Mouse (Mus musculus) G1E (cell line): Measurements from ENCODE around the gene Gli1. TPM values are rescaled to one million over a fixed set of nuclear protein-coding genes. Genes with fewer than 3 reads are reported as not detected.

Experiments
- ATAC-seq: 2 replicates; pipeline ENCODE4 v1.8.0; 2016; ENCODE audit warnings: mild to moderate bottlenecking; ENCODE audit not compliant: insufficient number of reproducible peaks, poor library complexity, low FRiP score, severe bottlenecking; ENCODE audit errors: extremely low read depth
- DNase-seq: peaks from one replicate; pipeline ENCODE4 v3.0.0; 2012; ENCODE audit warnings: low spot score
- H3K27me3 ChIP-seq: 2 replicates; pipeline ENCODE4 v1.6.1; 2012; ENCODE audit warnings: mild to moderate bottlenecking, low read length, inconsistent platforms; ENCODE audit not compliant: insufficient read depth
- H3K36me3 ChIP-seq: replicated peaks from 2 replicates; pipeline ENCODE3; 2012; ENCODE audit warnings: mild to moderate bottlenecking, inconsistent platforms
- H3K4me1 ChIP-seq: 2 replicates; pipeline ENCODE4 v1.6.1; 2012; ENCODE audit warnings: low read depth, low read length, inconsistent platforms, mixed read lengths; ENCODE audit not compliant: insufficient read depth
- H3K4me3 ChIP-seq: 2 replicates; pipeline ENCODE4 v1.5.1; 2012; ENCODE audit warnings: low read depth, mild to moderate bottlenecking, inconsistent platforms, low read length, moderate library complexity, mixed read lengths
- H3K9me3 ChIP-seq: replicated peaks from 2 replicates; pipeline ENCODE4 v1.6.1; 2012; ENCODE audit warnings: inconsistent platforms
- CTCF ChIP-seq: IDR thresholded peaks from 2 replicates; pipeline ENCODE4 v1.5.1; 2012; ENCODE audit warnings: low read depth, low read length, inconsistent platforms, mixed read lengths
- GATA1 ChIP-seq: IDR thresholded peaks from 2 replicates; pipeline ENCODE4 v1.6.1; 2012; ENCODE audit warnings: borderline replicate concordance, low read length, inconsistent platforms, mixed read lengths
- GATA2 ChIP-seq: IDR thresholded peaks from 2 replicates; pipeline ENCODE4 v1.6.1; 2012; ENCODE audit warnings: low read depth, low read length, inconsistent platforms, borderline replicate concordance
- POLR2AphosphoS5 ChIP-seq: IDR thresholded peaks from 2 replicates; pipeline ENCODE4 v1.6.1; 2012; ENCODE audit warnings: low read depth, low read length, inconsistent platforms; ENCODE audit not compliant: insufficient replicate concordance
- TAL1 ChIP-seq: conservative IDR thresholded peaks from 2 replicates; pipeline ENCODE4 v1.6.1; 2012; ENCODE audit warnings: low read depth, low read length, inconsistent platforms, mixed read lengths
- polyA plus RNA-seq: library from polyadenylated mRNA; stranded (reverse); fragments of >175 nt; gene quantifications from 2 replicates; pipeline ENCODE4 v1.2.3, GENCODE M21; 2012
- total RNA-seq, 2 experiments: library from RNA; stranded (forward) in 1 of 2; stranded (reverse) in 1 of 2; fragments of 200-1000 nt in 1 of 2; fragments of >200 nt in 1 of 2; fragmentation: Nextera tagmentation in 1 of 2; gene quantifications; 2 replicates each; pipeline ENCODE4 v1.2.3; 2014 to 2017

Gli1 gene
- total RNA-seq (2014; fragmentation: Nextera tagmentation) (0.23 and 0.24 TPM in 2 replicates), total RNA-seq (2017) (0.11 TPM in 1 of 2 replicates, not detected in the other), polyA plus RNA-seq (0.15 and 0.18 TPM in 2 replicates)

DNA sequence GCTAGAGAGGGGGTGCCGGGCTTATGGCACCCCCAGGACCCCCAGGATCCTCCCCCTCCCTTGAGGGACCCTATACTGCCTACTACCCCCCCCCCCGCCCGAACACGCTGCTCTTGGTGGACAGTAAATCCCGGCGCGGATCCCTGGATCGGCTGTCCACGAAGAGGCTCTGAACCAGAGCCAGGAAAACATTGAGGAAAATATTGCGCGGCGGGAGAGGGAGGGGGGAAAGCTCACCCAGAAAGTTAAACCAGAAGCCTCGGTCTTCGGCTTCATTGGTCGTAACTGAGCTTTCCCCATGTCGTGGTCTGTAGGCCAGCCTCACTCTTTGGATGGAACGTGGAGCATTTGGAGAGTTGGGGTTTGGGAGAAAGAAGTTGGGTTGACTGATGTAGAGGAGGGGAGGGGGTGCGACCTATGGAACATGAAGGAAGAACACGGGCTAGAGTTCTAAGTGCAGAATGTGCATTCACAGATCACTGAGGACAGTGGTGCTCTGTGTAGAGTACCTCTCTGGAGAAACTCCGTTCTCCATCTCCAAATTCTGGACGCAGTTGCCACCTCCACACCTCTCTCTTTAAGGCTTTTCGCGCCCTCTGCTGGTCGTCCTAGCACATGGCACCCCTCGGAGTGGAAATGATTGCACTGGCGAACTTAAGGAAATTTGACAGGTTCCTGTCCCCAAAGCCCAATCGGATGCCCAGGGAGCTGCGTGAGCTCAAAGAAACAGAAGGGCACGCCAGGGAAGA lies at the start of gene Gli1:
Gene Gli1 (minus strand): TSS at position 84 of the 749 bp plus-strand sequence.
- TF ChIP-seq GATA2 = no peak
- no peak for TF ChIP-seq TAL1
- no peak for TF ChIP-seq POLR2AphosphoS5
- peak; percentile 75 for TF ChIP-seq CTCF
- TF ChIP-seq GATA1 = no peak

DNA sequence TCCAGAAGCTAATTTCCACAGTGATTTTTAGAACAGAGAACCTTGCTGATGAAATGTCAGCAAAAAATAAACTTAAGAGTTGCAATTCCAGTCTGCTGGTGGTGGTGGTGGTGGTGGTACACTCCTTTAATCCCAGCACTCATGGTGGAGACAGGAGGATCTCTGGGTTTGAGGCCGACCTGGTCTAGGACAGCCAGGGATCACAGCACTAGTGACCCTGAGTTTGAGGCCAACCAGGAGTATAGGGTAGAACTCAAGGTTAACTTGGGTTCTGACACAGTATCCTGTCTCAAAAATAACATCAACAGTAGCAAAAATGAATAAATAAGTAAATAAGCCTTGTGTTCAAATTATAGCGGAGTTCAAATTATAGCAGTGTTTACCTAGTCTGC lies 40.0 kb upstream of the Gli1 start:
- TF ChIP-seq GATA1 (no peak), POLR2AphosphoS5 (no peak), CTCF (no peak), TAL1 (no peak), GATA2 (no peak)
- Histone ChIP-seq H3K27me3 (peaks cover 8% of the 10 kb centered on the region), H3K9me3 (no peaks in the 10 kb centered on the region), H3K36me3 (peaks cover 17% of the 10 kb centered on the region), H3K4me3 (peak overlapping the region; percentile 82; the same call in 1 of the 2 replicates), H3K4me1 (peaks cover 22% of the 10 kb centered on the region)
- no peak for ATAC-seq
- no peak for DNase-seq

More for the DNA sequence above, at the start of gene Gli1:
- H3K4me1 ChIP-seq = peaks cover 60% of the 10 kb centered on the region
- peaks cover 50% of the 10 kb centered on the region for H3K27me3 ChIP-seq
- no peak for DNase-seq
- peak within 1 kb of the TSS; percentile 54; the same call in 1 of the 2 replicates for H3K4me3 ChIP-seq
- H3K9me3 ChIP-seq = peaks cover 6% of the 10 kb centered on the region
- 0 out of 2 replicates have a peak, but pooled peaks have one; percentile 43 for ATAC-seq
- H3K36me3 ChIP-seq = no peaks in the 10 kb centered on the region

DNA sequence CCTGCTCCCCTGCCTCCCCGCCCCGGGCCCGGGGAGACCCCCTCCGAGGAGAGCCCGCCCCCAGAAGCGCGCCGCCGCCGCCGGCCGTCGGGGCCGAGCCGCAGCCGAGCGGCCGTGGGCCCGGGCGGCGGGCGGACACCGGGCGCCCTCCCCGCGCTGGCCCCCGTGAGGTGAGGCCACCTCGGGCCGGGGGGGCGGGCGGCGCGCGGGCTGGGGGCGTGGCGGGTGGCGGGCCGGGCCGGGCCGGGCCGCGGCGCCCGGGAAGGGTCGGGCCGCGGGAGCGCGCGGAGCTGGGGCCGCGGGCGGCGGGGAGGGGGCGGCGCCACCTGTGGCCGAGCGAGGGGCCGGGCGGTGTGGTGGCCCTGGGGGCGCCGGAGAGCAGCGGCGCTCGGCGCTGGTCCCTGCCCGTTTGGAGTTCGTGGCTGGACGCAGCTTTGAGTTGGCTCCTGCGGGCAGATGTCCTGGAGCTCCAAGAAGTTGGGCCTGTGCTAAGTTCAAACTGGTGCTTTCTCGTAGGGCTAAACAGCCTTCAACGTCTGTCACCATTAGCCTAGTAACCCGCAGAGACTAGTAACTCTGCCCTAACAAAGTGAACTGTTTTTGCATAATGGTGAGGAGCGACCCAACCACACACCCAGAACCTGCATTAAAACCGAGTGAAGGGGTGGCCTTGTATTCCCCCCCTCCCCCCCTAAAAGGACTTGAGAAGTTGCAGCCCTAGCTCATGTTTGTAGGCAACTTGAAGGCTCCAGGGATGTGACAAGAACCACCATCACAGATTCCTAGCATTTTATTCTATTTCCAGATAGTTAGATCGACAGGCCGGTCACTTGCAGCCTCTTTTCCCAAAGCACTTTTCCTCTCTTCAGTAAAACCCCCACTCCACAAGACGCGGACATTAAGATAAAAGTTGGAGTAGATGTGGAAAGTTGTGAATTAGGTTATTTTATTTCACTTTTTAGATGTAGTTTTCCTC lies 39.3 kb upstream of the Gli1 start:
- Histone ChIP-seq H3K36me3 (peaks cover 13% of the 10 kb centered on the region), H3K9me3 (no peaks in the 10 kb centered on the region), H3K4me3 (peak overlapping the region; percentile 82), H3K4me1 (peaks cover 22% of the 10 kb centered on the region), H3K27me3 (peaks cover 8% of the 10 kb centered on the region)
- no peak for ATAC-seq
- no peak for TF ChIP-seq POLR2AphosphoS5
- TF ChIP-seq CTCF = no peak
- TF ChIP-seq GATA2 = no peak
- no peak for TF ChIP-seq TAL1
- no peak for TF ChIP-seq GATA1
- peak; percentile 59 for DNase-seq

DNA sequence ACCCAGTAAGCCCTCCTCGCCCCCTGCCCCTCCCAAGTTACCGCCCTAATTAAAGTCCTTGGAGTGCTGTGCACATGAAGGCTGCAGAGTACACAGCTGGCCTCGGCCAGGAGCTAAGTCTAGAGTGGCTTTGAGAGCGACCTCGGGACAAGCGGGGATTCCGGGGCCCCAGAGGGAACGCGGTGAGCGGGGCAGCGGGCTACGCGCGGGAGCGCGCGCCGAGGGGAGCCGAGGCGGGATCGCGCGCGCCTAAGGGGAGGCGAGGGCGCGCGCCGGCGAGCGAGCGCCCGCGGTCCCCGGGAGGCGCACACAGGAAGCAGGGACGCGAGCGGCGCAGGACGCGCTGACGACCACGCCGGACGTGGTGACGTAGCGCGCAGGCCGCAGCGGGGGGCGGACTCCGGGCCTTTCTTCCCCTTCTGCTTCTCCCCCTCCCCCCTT lies 38.5 kb upstream of the Gli1 start, which contains the start of gene R3hdm2:
Gene R3hdm2 (plus strand): TSS at position 77 of the 441 bp plus-strand sequence.
- DNase-seq (peak; percentile 92), ATAC-seq (peak; percentile 79)
- Histone ChIP-seq H3K36me3 (peaks cover 9% of the 10 kb centered on the region), H3K4me3 (peak within 1 kb of the TSS; percentile 82), H3K4me1 (peaks cover 22% of the 10 kb centered on the region), H3K27me3 (peaks cover 8% of the 10 kb centered on the region), H3K9me3 (no peaks in the 10 kb centered on the region)
- TF ChIP-seq GATA2 (no peak), POLR2AphosphoS5 (no peak)

DNA sequence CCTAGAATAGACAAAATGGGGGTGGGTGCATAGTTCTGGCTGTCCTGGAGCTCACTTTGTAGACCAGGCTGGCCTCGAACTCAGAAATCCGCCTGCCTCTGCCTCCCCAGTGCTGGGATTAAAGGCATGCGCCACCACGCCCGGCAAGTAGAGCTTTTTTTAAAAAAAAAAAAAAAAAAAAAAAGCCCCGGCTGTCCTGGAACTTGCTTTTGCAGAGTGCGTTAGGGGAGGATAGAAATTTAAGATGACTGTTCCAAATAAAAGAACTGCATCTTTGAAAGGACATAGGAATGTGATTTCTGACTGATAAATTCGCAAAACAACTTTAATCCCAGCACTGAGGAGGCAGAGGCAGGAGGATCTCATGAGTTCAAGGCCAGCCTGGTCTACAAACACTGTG lies 37.9 kb upstream of the Gli1 start:
- Histone ChIP-seq H3K4me1 (peaks cover 22% of the 10 kb centered on the region), H3K27me3 (peaks cover 8% of the 10 kb centered on the region), H3K36me3 (peaks cover 9% of the 10 kb centered on the region), H3K9me3 (no peaks in the 10 kb centered on the region), H3K4me3 (peak overlapping the region; percentile 82)
- TF ChIP-seq GATA2 (no peak), CTCF (no peak), GATA1 (no peak), TAL1 (no peak), POLR2AphosphoS5 (no peak)
- ATAC-seq (no peak), DNase-seq (no peak)

DNA sequence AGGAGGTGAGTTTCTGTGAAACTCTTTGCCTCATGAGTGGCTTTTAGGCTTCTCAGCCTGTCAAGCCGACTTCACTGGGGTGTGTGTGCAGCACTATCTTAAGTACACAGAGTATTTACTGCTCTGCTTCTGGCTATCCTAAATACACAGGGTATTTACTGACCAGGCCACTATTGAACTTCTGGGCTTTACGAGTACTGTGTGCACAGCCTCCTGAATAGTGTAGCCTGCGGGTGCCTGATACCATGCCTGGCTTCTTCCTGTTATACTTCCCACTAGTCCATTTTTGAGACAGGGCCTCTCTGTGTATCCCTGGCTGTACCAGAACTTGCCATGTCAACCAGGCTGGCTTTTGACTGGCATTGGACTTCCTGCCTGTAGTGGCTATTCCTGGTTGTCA lies 35.9 kb upstream of the Gli1 start:
- ATAC-seq (no peak), DNase-seq (no peak)
- no peak for TF ChIP-seq TAL1
- TF ChIP-seq CTCF = no peak
- no peak for TF ChIP-seq GATA1
- TF ChIP-seq POLR2AphosphoS5 = no peak
- TF ChIP-seq GATA2 = no peak
- no peaks in the 10 kb centered on the region for H3K9me3 ChIP-seq
- peaks cover 3% of the 10 kb centered on the region for H3K36me3 ChIP-seq
- peaks cover 8% of the 10 kb centered on the region for H3K27me3 ChIP-seq
- no peak overlapping the region for H3K4me3 ChIP-seq
- H3K4me1 ChIP-seq = peaks cover 19% of the 10 kb centered on the region
